Mouse (Mus musculus): Measurements from ENCODE around the gene Slc16a5. TPM values are rescaled to one million over a fixed set of nuclear protein-coding genes. Genes with fewer than 3 reads are reported as not detected.

The Slc16a5 gene
- total and polyA plus RNA-seq, 3 experiments, result 0.06 TPM; not detected in 2

DNA sequence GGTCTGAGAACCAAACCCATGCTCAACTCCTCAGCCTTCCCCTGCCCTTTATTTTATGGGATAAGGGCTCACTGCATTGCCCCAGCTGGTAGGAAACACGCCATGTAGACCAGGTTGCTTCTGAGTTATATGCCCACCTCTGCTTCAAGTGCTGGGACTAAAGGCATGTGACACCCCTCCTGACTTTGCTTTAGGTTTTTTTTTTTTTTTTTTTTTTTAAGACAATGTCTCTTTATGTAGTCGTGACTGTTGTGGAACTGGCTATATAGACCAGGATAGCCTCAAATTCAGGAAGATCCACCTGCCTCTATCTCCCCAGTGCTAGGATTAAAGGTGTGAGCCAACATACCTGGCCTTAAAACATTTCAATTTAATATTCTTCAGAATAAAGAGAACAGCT is 60.4 kb downstream of the Slc16a5 start:
- Histone ChIP-seq H3K27me3 (ENCODE audit: control insufficient read depth, insufficient read depth, low read length) (no peaks in the 10 kb centered on the region), H3K4me3 (no peak overlapping the region), H3K27ac (no peak overlapping the region), H3K4me1 (ENCODE audit: control insufficient read depth, insufficient read depth, low read length) (peaks cover 2% of the 10 kb centered on the region; the same call in 1 of the 2 replicates), H3K79me2 (replicated peaks; ENCODE audit: control insufficient read depth, insufficient read depth, low read length) (no peaks in the 10 kb centered on the region), H3K9ac (ENCODE audit: low read depth, low read length) (no peak overlapping the region), H3K36me3 (ENCODE audit: control insufficient read depth, insufficient read depth, low read length) (peaks cover 12% of the 10 kb centered on the region)
- DNase-seq, result no peak
- WGBS, result 75% methylated on average over 2 of the region's 2 CpGs
- no peak for TF ChIP-seq EP300 (IDR thresholded peaks at IDR 0.05; ENCODE audit: insufficient read depth, low read depth, low read length)
- no peak for TF ChIP-seq CTCF (IDR thresholded peaks at IDR 0.05)
- no peak for TF ChIP-seq POLR2A (IDR thresholded peaks at IDR 0.05; ENCODE audit: insufficient read depth, low read depth, low read length)
- intact Hi-C loops (cut with DNase I), result no loop called here

Small RNA genes within 50 kb of the gene (microRNA-seq; reads per million reads assigned to microRNA genes)
- 0 to 0.39 reads per million in 2 experiments for gene Mir3968

Other genes starting within 250 kb of the Slc16a5 start
- under 1 TPM; 0.25 to 0.26 TPM for gene Grin2c, start 195.2 kb upstream of the Slc16a5 start, total RNA-seq (2021)
- gene Grin2c, start 195.2 kb upstream of the Slc16a5 start, polyA plus RNA-seq (2012; rRNA removed), result 1.6 and 2.0 TPM in 2 replicates
- gene Fdxr, start 185.4 kb upstream of the Slc16a5 start, total RNA-seq (2021), result 1 to 10 TPM; 7.1 to 8.8 TPM
- gene Fdxr, start 185.4 kb upstream of the Slc16a5 start, polyA plus RNA-seq (2012; rRNA removed), result 8.4 and 8.7 TPM in 2 replicates
- 1 to 10 TPM; 1.6 to 1.8 TPM for gene Fads6, start 164.8 kb upstream of the Slc16a5 start, total RNA-seq (2021)
- 1.9 and 2.0 TPM in 2 replicates for gene Fads6, start 164.8 kb upstream of the Slc16a5 start, polyA plus RNA-seq (2012; rRNA removed)
- gene Otop2, start 155.3 kb upstream of the Slc16a5 start, total RNA-seq (2021), result not detected
- gene Otop2, start 155.3 kb upstream of the Slc16a5 start, polyA plus RNA-seq (2012; rRNA removed), result not detected in 2 replicates
- gene Ush1g, start 140.4 kb upstream of the Slc16a5 start, total RNA-seq (2021), result under 1 TPM in 1 of 2 experiments, not detected in 1; 0.07 TPM
- 0.10 and 0.18 TPM in 2 replicates for gene Ush1g, start 140.4 kb upstream of the Slc16a5 start, polyA plus RNA-seq (2012; rRNA removed)
- not detected for gene Otop3, start 127.7 kb upstream of the Slc16a5 start, total RNA-seq (2021)
- gene Otop3, start 127.7 kb upstream of the Slc16a5 start, polyA plus RNA-seq (2012; rRNA removed), result not detected in 2 replicates
- 1 to 10 TPM; 3.0 to 5.1 TPM for gene Hid1, start 94.7 kb upstream of the Slc16a5 start, total RNA-seq (2021)
- 6.1 and 7.3 TPM in 2 replicates for gene Hid1, start 94.7 kb upstream of the Slc16a5 start, polyA plus RNA-seq (2012; rRNA removed)
- gene Cdr2l, start 80.6 kb upstream of the Slc16a5 start, total RNA-seq (2021), result 1 to 10 TPM; 4.5 TPM
- 6.2 and 6.7 TPM in 2 replicates for gene Cdr2l, start 80.6 kb upstream of the Slc16a5 start, polyA plus RNA-seq (2012; rRNA removed)
- 100 to 1,000 TPM; 144 to 159 TPM for gene Mrpl58, start 58.7 kb upstream of the Slc16a5 start, total RNA-seq (2021)
- 82.7 and 104 TPM in 2 replicates for gene Mrpl58, start 58.7 kb upstream of the Slc16a5 start, polyA plus RNA-seq (2012; rRNA removed)
- gene Atp5h, start 42.5 kb upstream of the Slc16a5 start, total RNA-seq (2021), result 1,000 to 10,000 TPM; 1,964 to 2,328 TPM
- 830 and 1,376 TPM in 2 replicates for gene Atp5h, start 42.5 kb upstream of the Slc16a5 start, polyA plus RNA-seq (2012; rRNA removed)
- gene Kctd2, start 42.3 kb upstream of the Slc16a5 start, total RNA-seq (2021), result 10 to 100 TPM; 26.6 to 30.0 TPM
- 22.9 and 31.9 TPM in 2 replicates for gene Kctd2, start 42.3 kb upstream of the Slc16a5 start, polyA plus RNA-seq (2012; rRNA removed)
- under 1 TPM in 1 of 2 experiments, not detected in 1; 0.13 TPM for gene Trim80, start 21.9 kb upstream of the Slc16a5 start, total RNA-seq (2021)
- 0.33 TPM in 1 of 2 replicates, not detected in the other for gene Trim80, start 21.9 kb upstream of the Slc16a5 start, polyA plus RNA-seq (2012; rRNA removed)
- 1 to 10 TPM; 1.9 to 2.7 TPM for gene Armc7, start 13.2 kb downstream of the Slc16a5 start, total RNA-seq (2021)
- gene Armc7, start 13.2 kb downstream of the Slc16a5 start, polyA plus RNA-seq (2012; rRNA removed), result 2.3 and 3.3 TPM in 2 replicates
- 10 to 100 TPM; 10.9 to 12.9 TPM for gene Nt5c, start 29.4 kb downstream of the Slc16a5 start, total RNA-seq (2021)
- 11.7 and 12.4 TPM in 2 replicates for gene Nt5c, start 29.4 kb downstream of the Slc16a5 start, polyA plus RNA-seq (2012; rRNA removed)
- 100 to 1,000 TPM; 110 TPM for gene Jpt1, start 51.9 kb downstream of the Slc16a5 start, total RNA-seq (2021)
- 116 and 124 TPM in 2 replicates for gene Jpt1, start 51.9 kb downstream of the Slc16a5 start, polyA plus RNA-seq (2012; rRNA removed)
- 100 to 1,000 TPM; 168 to 177 TPM for gene Sumo2, start 73.8 kb downstream of the Slc16a5 start, total RNA-seq (2021)
- gene Sumo2, start 73.8 kb downstream of the Slc16a5 start, polyA plus RNA-seq (2012; rRNA removed), result 64.7 and 126 TPM in 2 replicates
- gene Nup85, start 102.0 kb downstream of the Slc16a5 start, total RNA-seq (2021), result 10 to 100 TPM; 19.8 to 20.2 TPM
- gene Nup85, start 102.0 kb downstream of the Slc16a5 start, polyA plus RNA-seq (2012; rRNA removed), result 28.0 and 44.1 TPM in 2 replicates
- gene Mrps7, start 141.5 kb downstream of the Slc16a5 start, total RNA-seq (2021), result 10 to 100 TPM; 74.6 to 80.1 TPM
- 33.9 and 40.2 TPM in 2 replicates for gene Mrps7, start 141.5 kb downstream of the Slc16a5 start, polyA plus RNA-seq (2012; rRNA removed)
- gene Gga3, start 141.6 kb downstream of the Slc16a5 start, total RNA-seq (2021), result 10 to 100 TPM; 16.5 to 20.3 TPM
- gene Gga3, start 141.6 kb downstream of the Slc16a5 start, polyA plus RNA-seq (2012; rRNA removed), result 15.4 and 17.1 TPM in 2 replicates
- gene Mif4gd, start 150.5 kb downstream of the Slc16a5 start, total RNA-seq (2021), result 10 to 100 TPM; 51.3 to 54.7 TPM
- 94.0 and 123 TPM in 2 replicates for gene Mif4gd, start 150.5 kb downstream of the Slc16a5 start, polyA plus RNA-seq (2012; rRNA removed)
- gene Slc25a19, start 165.8 kb downstream of the Slc16a5 start, total RNA-seq (2021), result 10 to 100 TPM; 32.9 to 40.7 TPM
- gene Slc25a19, start 165.8 kb downstream of the Slc16a5 start, polyA plus RNA-seq (2012; rRNA removed), result 97.1 and 106 TPM in 2 replicates
- 100 to 1,000 TPM; 107 to 109 TPM for gene Grb2, start 246.1 kb downstream of the Slc16a5 start, total RNA-seq (2021)
- gene Grb2, start 246.1 kb downstream of the Slc16a5 start, polyA plus RNA-seq (2012; rRNA removed), result 52.0 and 73.2 TPM in 2 replicates